Mouse (Mus musculus): ENCODE results near the gene Lrrc74a.

Lrrc74a gene

GRCm38 (mm10) chr12:86786149-86787019, 52.2 kb downstream of the Lrrc74a start:
- DNase-seq = no peak

GRCm38 (mm10) chr12:86787020-86787553, 52.9 kb downstream of the Lrrc74a start:
- DNase-seq = no peak

GRCm38 (mm10) chr12:86790100-86790848, 56.1 kb downstream of the Lrrc74a start:
- DNase-seq = no peak

DNA sequence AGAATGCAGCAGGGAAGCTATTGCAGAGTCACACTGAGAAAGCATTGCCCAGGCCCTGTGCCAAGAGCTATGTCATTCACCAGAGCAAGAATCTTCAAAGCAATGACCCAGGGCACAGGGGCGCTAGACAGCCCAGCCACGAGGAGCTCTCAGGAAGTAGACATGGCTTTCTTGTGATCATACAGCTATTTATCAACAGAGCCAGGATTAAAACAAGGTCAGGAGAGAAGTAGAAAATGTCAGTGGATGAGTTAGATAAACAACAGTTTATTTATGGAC, 56.6 kb downstream of the Lrrc74a start:
- no peak for DNase-seq

DNA sequence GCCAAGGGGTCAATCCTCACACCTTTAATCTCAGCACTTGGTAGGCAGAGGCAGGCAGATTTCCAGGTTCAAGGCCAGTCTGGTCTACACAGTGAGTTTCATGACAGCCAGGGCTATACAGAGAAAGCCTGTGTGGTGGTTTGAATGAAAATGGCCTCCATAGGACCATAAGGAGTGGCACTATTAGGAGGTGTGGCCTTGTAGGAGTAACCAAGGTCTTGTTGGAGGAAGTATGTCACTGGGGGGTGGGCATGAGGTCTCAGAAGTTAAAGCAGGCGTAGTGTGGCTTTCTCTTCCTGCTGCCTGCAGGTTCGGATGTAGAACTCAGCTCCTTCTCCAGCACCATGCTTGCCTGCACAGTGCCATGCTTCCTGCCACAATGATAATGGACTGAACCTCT, 57.8 kb downstream of the Lrrc74a start:
- DNase-seq = no peak

GRCm38 (mm10) chr12:86793830-86794229, 59.7 kb downstream of the Lrrc74a start:
- DNase-seq = no peak

- DNase-seq = no peak
These were observed 60.2 kb downstream of the Lrrc74a start for GRCm38 (mm10) chr12:86794331-86794730.

GRCm38 (mm10) chr12:86795076-86795837, 61.1 kb downstream of the Lrrc74a start:
- DNase-seq = no peak

- DNase-seq = peak; percentile 82
These were observed 61.7 kb downstream of the Lrrc74a start for GRCm38 (mm10) chr12:86795838-86796232.

DNA sequence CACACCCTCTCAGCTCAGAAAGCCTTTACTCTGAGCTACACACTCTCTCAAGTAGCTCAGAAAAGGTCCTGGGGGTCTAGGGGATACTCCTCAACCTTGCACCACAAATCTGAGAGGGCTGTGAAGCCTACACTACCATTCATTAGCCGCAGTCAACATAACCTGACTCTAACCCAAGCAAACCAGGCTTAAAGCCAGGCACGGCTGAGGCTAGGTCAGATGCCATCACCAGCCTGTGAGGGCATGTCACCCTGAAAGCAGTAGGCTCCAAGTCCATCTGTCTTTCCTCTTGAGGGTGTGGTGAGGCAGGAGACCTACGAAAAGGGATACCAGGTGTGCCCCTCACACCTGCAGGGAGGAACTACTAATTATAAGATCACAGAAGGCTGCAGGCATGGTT, 62.2 kb downstream of the Lrrc74a start:
- no peak for DNase-seq

DNA sequence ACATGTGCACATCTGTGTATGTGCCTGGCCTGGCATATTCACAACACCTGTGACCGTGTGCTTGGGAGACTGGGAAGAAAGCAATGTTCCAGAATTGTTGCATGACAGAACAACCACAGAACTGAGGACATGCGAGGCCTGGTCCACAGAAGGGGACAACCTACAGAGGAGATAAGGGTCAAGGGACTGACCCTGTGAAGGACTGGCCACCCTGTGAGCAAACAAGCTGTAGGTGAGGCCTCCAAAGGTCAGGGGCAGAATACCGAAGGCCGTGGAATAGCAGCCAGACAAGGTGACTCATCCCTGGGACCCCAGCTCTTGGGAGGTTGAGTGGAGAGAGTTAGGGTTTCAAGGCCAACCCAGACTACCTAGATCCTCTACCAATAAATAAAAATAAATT, 63.6 kb downstream of the Lrrc74a start:
- no peak for DNase-seq

GRCm38 (mm10) chr12:86798773-86799540, 64.8 kb downstream of the Lrrc74a start:
- peak; percentile 83 for DNase-seq

- DNase-seq = no peak
These were observed 65.6 kb downstream of the Lrrc74a start for GRCm38 (mm10) chr12:86799786-86800185.

DNA sequence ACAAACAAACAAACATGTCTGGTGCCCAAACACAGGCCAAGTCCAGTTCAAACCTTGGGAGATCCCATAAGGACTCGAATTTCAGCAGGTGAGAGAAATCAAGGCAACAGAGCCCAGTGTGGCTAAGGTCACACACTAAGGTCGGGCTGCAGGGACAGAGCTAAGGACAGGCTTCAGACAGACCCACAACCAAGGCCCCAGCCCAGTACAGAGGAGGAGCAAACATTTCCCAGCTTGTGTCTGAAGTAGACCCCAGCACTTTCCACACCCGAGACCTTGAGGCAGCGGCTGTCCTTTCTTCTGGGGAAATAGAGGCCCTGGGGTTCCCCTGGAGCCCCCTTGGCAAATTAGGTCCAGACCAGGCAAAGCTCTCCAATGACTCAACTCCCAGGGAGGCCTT, 66.2 kb downstream of the Lrrc74a start:
- no peak for DNase-seq

GRCm38 (mm10) chr12:86800765-86801147, 66.6 kb downstream of the Lrrc74a start:
- DNase-seq = no peak

GRCm38 (mm10) chr12:86801148-86802004, 67.2 kb downstream of the Lrrc74a start:
- DNase-seq = peak; percentile 65

- peak; percentile 58 for DNase-seq
These were observed 68.0 kb downstream of the Lrrc74a start for GRCm38 (mm10) chr12:86802005-86802671.

- DNase-seq = no peak
These were observed 68.7 kb downstream of the Lrrc74a start for GRCm38 (mm10) chr12:86802899-86803298.

DNA sequence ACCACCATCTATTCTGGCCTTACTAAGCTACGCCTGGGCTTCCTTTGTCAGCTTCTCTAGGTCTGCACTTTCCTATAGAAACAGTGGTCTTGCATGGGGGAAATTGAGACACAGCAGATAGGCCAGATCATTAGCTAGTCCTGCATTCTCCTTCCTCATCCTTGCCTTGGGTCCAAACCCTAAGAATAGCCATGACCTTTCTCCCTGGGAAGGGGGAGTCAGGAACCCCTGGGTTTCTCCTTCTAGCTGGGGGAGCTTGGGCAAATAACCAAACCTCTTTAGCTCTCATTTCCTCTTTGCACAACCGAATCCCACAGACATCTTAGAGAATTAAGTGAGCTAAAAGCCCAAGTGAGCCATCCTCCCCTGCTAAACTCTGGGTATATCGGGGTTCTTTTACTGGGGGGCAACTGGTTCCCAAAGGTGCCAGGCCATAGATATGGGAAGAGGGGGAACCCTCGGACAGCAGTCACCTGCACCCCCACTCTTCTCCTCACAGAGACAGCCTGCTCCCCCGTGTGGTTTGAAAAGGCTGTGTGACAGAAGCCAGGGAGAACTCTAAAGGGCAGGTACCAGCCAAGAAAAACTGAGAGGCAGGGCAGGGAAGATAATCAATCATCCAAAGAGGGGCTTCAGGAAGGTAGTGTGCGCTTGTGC, 69.6 kb downstream of the Lrrc74a start:
- DNase-seq = peak; percentile 63

GRCm38 (mm10) chr12:86804308-86804700, 70.1 kb downstream of the Lrrc74a start:
- no peak for DNase-seq

All from thymus, postnatal 14 days (tissue).